Mouse (Mus musculus) thymus, postnatal 14 days (tissue): Measurements from ENCODE around the gene Sult2a1.
"Not testable (repeated sequence)": the region's sequence is repeated elsewhere in the genome, so short reads cannot be mapped to it uniquely, and the experiment has no call there.

Experiments used
- DNase-seq: peaks from one replicate; pipeline ENCODE4 v3.0.0; 2021

Sult2a1 gene

DNA sequence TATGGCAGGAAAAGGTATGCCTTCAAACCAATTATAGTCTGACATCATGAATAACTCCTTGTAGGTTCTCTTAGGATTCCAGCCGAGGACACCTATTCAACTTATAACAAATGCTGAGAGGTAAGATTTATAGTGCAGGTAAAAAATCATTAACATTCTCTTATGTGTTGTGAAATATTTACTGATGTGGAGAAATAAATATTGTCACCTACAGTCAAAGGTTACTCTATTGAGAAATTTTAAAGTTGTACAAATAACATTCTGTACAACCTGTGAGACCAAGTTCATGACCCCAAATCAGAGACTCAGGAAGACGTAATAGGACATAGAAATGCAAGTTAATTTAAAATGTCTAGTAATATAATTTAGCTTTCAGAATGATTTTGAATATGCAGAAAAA, at the start of gene Sult2a1:
Sult2a1 (minus strand) TSS at position 101 of the 400 bp plus-strand sequence.
- DNase-seq, result not testable (repeated sequence)

DNA sequence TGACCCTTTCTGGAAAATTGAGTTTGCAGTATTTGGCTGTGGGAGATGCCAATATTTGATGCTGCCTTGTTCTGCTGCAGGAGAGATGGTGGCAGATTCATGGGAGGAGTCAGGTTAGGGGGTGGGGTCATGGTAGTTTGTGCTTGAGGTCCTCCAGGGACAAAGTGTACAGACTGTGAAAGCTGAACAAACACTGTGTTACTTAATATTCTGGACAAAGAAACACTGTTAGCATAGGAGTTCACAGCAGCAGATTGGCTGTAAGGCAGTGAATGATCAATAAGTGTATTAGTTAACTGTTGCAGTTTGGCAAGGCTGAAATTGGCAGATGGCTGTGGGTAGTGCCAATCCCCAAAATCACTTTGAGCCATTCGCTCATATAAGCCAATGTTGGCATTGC, 23.3 kb downstream of the Sult2a1 start:
- DNase-seq, result no peak
